Mouse (Mus musculus) ES-Bruce4 (cell line): ENCODE data around the gene Hrg.

Experiments used
- CTCF ChIP-seq: IDR thresholded peaks from one replicate; pipeline ENCODE4 v1.8.1; 2011; ENCODE audit warnings: low read depth, low read length
- EP300 ChIP-seq: IDR thresholded peaks from 2 replicates; pipeline ENCODE4 v1.6.1; 2011; ENCODE audit warnings: low read depth, low read length; ENCODE audit not compliant: insufficient read depth

DNA sequence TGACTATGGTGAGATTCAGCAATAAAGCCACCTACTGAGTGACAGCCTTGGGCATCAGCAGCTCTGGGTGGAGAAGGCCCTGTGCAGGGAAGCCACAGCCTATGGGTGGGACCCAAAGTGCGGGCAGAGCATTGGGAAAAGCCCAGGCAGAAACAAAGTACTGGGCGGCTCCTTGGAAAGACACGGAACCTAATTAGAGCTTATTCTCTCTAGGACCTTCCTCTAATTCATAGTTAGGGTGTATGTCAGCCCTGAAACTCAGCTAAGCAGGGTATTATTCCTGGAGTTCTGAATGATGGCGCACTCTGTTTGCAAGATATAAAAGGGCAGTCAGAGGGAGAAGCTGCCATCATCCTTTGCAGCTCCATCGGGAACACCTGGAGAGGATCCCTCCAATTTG is 32.8 kb upstream of the Hrg start, which contains the start of gene Fetub:
- no peak for TF ChIP-seq CTCF
- TF ChIP-seq EP300, result no peak
